Mouse (Mus musculus): ENCODE data around the gene Stk24. TPM values are rescaled to one million over a fixed set of nuclear protein-coding genes. Genes with fewer than 3 reads are reported as not detected.

Stk24 gene
- polyA plus RNA-seq, 1 experiment from 2014 or later: 51.7 TPM

Other genes starting within 250 kb of the Stk24 start
- 0.06 and 0.09 TPM in 2 replicates for gene Slc15a1, start 125.2 kb upstream of the Stk24 start, polyA plus RNA-seq (2016; fragmentation: Nextera tagmentation; extraction: Ambion mirVana)